Mouse (Mus musculus): ENCODE data around the gene Hopx.

- TF ChIP-seq CTCF (IDR thresholded peaks at IDR 0.05) (no peak), EP300 (IDR thresholded peaks at IDR 0.05) (no peak)
Observed at GRCm38 (mm10) chr5:77136684-77137224, 21.8 kb upstream of the Hopx start.
